Mouse (Mus musculus): ENCODE measurements around the gene Gm20708. TPM values are rescaled to one million over a fixed set of nuclear protein-coding genes. Genes with fewer than 3 reads are reported as not detected.
A peak's percentile ranks its signal among the peaks of the same experiment; 100 is the strongest.

Gm20708 gene
- total RNA-seq (2014; fragmentation: Nextera tagmentation) (0.45 and 7.0 TPM in 2 replicates), total RNA-seq (2017) (3.5 TPM in 1 of 2 replicates, not detected in the other)

DNA sequence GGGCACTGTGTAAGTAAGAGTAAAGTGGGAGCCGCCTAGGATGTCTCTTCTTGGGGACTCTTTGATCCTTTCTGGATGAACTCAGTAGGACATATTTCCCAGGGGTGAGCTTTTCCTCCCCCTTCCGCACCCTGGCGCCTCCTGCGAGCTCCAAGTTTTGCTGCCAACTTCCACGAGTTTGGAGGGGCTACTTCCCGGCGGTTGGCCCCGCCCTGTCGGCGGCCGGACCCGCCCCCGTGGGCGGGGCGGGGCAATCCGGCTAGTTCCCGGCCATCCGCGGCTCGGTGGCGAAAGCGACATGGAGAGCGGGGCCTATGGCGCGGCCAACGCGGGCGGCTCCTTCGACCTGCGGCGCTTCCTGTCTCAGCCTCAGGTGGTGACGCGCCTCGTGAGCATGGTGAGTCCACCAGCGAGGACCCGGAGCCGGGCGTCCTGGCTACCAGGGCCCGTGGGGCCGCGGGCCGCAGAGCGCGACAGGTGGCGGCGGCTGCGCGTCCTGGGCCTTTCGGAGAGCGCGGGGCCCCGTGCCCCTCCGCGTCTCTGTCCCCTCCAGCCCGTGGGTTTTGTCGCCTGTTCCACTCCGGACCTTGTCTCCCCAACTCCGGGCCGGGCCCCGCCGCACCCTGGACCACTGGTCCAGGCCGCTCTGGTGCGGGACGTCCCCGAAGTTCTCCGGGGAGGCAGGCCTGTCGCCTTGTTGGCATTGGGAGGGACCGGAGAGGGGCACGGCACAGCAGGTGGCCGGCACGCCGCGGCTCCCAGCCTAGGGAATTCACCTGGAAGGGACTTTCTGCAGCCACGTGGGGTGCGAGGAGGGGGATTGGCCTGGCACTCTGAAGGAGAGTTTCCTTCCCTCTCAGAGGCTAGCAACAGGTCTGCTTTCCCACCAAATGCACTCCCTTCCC, at the start of gene Gm20708, which contains the start of gene Syngr2:
Gm20708 (plus strand) TSS at position 262 of the 905 bp plus-strand sequence.
Syngr2 (plus strand) TSS at position 262 of the 905 bp plus-strand sequence.
- peak; percentile 42; the same call in 1 of the 2 replicates for ATAC-seq (replicated peaks; ENCODE audit: low FRiP score, low TSS enrichment, poor library complexity, severe bottlenecking)

DNA sequence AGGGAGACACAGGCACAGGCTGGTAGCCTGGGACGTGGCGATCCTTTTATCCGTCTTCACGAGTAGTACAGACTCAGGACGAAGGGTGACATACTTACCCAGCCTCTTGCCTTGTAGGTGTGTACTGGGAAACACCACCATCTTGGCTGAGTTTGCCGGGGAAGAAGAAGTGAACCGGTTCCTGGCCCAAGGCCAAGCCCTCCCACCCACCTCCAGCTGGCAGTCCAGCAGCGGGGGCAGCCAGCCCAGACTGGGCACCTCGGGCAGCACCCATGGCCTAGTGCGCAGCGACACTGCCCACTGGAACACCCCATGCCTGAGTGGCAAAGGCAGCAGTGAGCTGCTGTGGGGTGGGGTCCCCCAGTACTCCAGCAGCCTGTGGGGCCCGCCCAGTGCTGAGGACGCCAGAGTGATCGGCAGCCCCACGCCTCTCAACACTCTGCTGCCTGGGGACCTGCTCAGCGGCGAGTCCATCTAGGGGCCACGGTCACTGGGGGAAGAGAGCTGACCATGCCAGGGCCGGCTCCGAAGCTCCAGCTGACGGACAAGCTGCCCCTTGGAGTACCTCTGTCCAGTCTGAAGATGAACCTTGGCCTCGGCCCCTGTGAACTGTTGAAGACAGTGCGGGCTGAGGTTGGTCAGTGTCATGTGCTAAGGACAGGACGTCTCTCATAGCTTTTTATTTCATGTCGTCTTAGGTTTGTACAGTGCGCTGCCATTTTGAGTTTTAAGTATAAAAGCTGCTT, 48.9 kb upstream of the Gm20708 start:
- no peak for ATAC-seq (replicated peaks; ENCODE audit: low FRiP score, low TSS enrichment, poor library complexity, severe bottlenecking)

DNA sequence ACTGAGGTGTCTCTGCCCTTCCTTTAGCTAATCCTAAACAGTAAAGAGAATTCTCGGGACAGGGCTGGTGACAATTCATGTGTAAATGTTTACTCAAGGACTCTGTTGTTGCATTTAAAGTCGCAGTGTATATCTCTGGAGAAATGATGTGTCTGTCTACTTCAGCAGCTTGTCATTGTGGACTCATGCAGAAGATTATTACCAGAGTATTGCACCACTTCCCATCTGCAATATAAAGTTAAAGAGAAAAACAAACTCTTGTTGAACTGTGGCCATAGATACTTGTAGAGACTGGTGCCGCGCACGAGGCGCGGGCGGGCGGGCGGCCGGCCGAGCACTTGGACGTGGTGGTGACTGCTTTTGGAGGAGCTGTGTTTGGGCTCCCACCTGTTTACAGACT, 47.7 kb upstream of the Gm20708 start:
- no peak for ATAC-seq (replicated peaks; ENCODE audit: low FRiP score, low TSS enrichment, poor library complexity, severe bottlenecking)

DNA sequence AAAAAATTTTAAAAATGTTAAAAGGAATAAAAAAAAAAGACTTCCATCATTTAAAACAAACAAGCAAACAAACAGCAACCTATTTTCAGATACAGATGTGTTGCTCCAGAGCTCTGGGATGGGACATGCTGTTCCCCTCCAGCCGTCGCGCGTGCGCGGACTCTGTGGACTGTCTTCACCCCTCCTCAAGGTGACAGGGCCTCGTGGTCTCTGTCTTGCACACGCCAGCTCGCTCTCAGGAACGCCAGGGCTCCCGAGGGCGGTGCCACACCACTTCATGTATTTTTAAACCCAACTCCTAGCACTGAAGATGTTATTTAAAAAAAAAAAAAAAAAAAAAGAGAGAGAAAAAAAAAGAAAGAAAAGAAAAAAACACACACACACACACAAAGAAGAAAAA, 47.2 kb upstream of the Gm20708 start:
- no peak for ATAC-seq (replicated peaks; ENCODE audit: low FRiP score, low TSS enrichment, poor library complexity, severe bottlenecking)

DNA sequence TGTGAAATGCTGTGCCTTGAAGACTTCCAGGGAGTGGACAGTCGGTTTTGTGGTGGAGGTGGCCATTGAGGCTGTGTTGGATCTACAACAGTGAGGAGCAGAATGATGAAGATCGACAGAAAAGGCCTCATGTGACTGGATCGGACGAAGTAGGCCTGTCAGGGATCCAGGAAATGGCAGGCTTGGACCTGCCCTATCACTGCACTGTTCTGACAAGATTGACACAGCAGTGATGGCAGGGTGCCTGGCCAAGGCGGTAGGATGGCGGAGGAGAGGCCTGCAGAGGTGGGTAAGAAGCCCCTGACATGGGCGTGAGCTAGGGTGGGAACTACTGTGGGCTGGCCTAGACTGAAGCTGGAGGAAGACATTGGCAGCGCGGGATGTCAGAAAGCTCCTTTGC, 45.1 kb upstream of the Gm20708 start:
- no peak for ATAC-seq (replicated peaks; ENCODE audit: low FRiP score, low TSS enrichment, poor library complexity, severe bottlenecking)

DNA sequence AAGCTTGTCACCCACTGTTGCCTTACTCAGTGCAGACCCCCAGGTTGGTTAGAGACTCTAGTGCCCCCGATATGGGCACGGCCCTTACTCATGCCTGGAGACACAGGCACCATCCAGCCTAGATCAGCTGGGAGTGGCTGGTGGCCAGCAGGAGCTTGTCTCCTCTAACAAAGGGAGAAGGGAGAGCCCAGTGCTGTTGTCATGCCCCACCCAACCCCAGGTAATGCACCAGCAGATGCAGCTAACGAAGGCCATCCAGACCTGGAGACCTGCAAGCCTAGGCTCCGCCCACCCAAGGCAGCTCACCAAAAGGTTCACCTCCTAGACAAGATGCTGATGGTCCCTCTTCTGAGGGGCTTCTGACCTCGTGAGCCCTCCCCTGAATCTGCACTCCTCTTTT, 44.1 kb upstream of the Gm20708 start:
- ATAC-seq (replicated peaks; ENCODE audit: low FRiP score, low TSS enrichment, poor library complexity, severe bottlenecking) = no peak

DNA sequence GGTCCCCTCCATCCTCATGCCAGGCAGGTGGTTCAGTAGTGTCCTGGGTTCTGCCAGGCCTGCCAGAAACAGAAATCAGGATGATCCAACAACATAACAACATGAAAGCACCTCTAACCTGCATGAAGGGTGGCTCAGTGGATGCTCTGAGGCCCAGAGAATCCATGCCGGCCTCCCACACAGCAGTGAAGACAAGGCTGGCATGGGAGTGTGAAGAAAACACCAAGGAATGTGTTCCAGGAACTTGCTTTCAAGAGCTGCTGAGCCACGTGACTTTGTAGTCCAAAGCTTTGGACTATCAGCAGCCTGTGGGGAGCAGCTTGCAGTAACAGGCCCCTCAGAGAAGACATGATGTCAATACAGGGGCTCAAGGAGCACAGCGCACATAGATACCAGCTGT, 43.2 kb upstream of the Gm20708 start:
- ATAC-seq (replicated peaks; ENCODE audit: low FRiP score, low TSS enrichment, poor library complexity, severe bottlenecking) = no peak

DNA sequence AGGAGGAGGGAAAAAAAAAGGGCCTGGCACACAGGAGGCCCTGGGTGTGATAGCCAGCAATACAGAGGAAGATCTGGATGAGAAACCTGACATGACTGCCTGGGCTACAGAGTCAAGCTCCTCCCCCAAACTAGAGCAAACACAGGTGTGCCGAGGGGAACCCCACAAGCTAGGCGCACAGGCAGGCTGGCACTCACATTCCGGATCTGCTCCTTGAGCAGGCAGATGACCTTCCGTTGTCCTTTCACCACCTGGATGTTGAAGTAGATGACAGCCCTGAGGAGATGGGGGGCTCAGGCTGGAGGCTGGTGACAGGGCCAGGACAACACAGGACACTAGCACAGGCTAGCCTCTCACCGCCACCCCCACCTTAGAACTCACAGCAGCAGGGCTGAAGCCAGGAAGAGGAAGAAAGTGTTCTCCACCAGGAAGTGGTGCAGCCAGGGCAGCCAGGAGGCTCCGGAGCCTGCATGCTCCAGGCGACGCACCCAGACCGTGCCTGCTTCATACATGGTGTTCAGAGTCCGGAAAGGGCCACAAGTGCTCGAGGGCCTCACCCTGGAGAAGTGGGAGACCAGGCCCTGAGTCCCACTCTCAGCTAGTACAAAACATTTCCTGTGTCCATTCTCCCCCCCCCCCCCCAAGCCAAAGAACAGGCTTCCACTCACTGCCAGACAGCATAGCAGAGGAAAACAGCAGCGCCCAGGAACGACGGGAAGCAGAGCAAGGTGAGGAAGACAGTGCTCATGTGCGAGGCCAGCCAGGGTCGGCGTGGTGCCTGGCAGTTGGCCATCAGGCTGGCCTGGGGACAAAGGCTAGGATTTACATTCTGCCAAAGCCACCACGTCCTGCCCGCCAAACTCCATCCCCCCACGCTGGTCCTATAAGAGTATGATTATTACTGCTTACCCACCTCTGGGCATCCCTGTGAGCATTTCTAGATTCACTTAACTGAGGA, 40.5 kb upstream of the Gm20708 start:
- no peak for ATAC-seq (replicated peaks; ENCODE audit: low FRiP score, low TSS enrichment, poor library complexity, severe bottlenecking)

DNA sequence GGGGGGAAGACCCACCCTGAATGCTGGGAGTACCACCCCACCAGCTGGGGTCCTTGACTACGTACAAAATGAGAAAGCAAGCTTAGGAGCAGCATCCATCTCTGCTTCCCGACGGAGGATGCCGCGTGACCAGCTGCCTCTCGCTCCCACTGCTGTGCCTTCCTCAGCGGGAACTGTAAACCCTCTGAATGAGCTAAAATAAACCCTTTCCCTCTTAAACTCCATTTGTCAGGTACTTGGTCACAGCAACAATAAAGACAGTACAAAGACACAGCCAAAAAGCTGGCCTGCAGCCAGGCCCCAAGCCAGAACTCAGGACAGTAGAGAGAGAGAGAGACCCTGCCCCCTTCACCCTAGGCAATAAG, 39.8 kb upstream of the Gm20708 start:
- ATAC-seq (replicated peaks; ENCODE audit: low FRiP score, low TSS enrichment, poor library complexity, severe bottlenecking) = no peak

DNA sequence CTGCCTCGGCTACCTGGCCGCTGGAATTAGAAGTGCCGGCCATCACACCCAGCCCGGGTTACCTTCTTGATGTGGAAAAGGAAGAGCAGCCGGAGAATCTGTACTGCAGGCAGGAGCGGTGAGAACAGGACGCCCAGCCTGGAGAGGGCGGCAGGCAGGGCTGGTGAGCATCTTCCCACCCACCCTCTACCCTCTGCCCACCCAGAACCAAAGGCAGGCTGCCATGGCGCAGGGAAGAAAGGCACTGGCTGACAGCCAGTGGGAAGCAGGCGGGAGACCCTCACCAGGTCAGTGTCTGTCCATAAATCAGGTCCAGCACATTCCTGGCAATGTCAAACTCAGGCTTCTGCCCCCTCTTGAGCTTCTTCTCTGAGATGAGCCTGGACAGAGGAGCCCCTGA, 39.1 kb upstream of the Gm20708 start:
- no peak for ATAC-seq (replicated peaks; ENCODE audit: low FRiP score, low TSS enrichment, poor library complexity, severe bottlenecking)

DNA sequence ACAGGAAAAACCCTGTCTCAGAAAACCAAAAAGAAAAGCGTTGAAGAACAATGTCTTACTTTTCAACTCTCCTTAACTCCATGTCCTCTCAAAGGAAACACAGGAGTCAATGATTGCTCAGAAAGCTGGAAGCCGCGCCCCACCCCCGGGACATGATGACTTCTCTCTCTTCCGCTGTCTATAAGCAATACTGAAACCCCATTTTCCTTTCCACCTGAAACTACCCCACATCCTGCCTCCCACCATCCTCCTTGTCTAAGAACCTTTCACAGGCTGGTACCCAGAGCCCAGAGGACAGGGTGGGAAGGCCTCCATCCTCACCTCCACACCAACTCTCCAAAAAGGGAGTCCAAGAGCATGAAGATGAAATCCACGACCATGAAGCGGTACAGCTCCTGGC, 37.1 kb upstream of the Gm20708 start:
- ATAC-seq (replicated peaks; ENCODE audit: low FRiP score, low TSS enrichment, poor library complexity, severe bottlenecking) = no peak

DNA sequence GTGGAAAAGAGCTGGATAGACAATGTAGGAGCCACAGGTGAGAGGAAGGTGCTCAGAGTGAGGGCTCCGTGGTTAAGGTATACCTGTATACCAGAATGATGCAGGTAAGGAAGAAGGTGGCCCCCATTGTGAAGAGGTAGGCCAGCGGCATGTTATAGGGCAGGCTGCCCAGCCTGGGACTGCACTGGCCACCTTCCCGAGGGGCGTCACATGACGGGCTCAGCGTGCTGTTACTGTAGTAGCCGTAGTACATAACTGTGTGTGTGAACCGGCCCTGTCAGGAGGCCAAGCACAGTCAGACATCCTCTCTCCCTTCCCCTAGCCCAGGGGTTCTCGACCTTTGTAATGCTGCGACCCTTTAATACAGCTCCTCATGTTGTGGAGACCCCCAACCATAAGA, 34.5 kb upstream of the Gm20708 start:
- ATAC-seq (replicated peaks; ENCODE audit: low FRiP score, low TSS enrichment, poor library complexity, severe bottlenecking) = no peak

DNA sequence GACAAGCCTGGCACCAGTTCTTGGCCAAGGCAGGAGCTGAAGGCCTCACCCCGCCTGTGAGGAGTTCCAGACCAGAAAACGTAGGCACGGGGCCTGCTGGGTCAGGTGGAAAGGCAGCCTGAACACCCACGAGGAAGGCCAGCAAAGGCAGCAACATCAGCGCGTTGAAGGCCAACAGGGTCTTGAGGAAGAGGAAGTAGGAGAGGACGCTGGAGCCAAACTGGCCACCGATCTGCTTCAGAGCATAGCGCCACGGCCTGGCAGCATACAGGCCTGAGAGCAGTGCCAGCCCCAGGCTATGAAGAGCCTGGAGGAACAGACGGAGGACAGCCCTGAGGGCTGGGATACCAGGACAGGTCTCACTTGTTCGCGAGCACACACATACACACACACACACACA, 33.9 kb upstream of the Gm20708 start:
- no peak for ATAC-seq (replicated peaks; ENCODE audit: low FRiP score, low TSS enrichment, poor library complexity, severe bottlenecking)

DNA sequence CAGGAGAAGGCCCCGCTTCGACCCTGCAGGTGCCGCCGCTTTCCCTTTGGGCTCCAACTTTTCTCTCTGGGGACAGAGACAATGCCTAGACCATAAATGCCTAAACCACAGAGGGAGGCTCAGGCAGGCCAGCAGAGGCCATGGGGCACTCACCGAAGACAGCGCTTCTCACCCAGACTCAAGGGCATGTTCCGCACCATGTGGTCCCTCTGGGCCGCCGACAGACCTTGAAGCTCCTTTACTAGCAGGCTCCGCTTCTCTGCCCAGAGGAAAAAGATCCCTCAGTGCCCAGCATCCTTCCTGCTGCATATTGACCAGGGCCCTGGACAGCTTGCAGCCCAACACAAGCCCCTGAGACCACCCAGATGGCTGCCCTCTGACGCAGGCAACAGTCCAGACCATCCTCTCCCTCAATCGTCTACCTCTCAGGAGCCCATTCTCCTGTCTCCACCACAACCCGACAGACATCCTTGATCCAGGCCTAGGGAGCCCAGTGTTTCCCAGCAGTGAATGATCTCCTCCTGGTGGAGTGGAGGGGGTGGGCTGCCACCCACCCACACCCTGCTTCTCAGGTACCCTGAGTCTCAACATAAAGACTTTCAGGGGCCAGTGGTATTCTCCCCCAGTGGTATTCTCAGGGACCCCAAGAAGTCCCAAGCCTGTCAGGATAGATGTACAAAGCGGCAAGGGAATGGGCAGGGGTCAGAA, 33.2 kb upstream of the Gm20708 start:
- no peak for ATAC-seq (replicated peaks; ENCODE audit: low FRiP score, low TSS enrichment, poor library complexity, severe bottlenecking)

DNA sequence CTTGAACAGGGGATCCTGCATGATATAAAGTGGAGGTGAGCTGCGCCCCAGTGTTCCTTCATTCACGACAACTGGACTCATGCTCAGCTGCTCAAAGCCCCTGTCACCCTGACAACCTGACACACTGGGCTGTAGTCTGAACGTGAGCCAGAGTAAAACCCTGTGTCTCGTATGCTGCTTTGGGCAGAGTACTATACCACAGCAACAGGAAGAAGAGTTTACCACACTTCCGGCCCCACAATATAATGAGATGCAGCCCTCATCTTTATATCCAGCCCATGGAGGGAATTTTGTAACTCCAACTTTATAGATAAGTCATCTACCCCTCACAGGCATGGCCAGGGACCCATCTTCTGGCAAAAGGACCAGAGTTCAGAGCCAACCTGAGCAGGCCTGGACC, 32.4 kb upstream of the Gm20708 start:
- ATAC-seq (replicated peaks; ENCODE audit: low FRiP score, low TSS enrichment, poor library complexity, severe bottlenecking) = no peak

DNA sequence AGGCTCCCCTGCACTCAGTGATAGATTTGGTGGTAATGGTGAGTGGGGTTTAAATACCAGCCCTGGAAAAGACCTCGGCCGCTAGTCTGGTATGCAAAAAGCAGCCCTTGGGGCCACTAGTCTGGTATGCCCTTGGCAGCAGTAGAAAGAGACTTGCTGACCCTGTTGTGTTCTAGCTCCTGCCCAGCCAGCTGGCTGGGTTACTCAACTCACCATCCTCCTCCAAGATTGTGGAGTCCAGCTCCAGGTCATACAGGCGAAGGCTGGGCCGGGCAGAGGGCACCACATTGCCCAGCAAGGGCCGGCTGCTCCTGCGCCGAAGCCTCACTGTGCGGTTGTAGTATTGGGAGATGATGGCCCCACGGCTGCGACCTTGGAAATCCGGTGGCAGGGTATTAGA, 31.4 kb upstream of the Gm20708 start:
- no peak for ATAC-seq (replicated peaks; ENCODE audit: low FRiP score, low TSS enrichment, poor library complexity, severe bottlenecking)

DNA sequence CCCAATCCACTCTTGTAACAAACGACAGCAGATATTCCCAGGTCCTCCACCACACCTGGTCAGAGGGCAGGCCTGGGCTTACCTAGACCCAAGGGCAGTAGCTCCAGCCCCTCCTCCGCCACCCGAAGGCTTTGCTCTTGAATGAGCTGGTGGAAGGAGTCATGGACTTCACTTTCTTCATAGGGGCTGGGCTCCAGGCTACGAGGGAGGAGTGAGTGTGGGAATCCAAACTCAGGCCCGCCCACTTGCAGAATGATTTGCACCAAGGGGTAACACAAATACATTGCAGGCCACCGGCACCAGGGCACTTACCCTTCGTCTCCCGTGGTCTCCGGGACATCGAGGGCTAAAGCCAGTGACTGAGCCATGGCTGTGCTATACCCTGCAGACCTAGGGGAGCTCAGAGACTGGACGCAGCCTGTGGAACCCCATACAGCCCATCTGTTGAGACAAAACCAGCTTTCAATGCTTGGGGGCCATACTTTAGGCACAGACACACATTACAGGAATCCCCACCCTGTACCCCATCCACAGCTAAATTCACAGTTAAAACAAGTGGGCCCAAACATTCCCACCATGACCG, 30.5 kb upstream of the Gm20708 start:
- no peak for ATAC-seq (replicated peaks; ENCODE audit: low FRiP score, low TSS enrichment, poor library complexity, severe bottlenecking)

DNA sequence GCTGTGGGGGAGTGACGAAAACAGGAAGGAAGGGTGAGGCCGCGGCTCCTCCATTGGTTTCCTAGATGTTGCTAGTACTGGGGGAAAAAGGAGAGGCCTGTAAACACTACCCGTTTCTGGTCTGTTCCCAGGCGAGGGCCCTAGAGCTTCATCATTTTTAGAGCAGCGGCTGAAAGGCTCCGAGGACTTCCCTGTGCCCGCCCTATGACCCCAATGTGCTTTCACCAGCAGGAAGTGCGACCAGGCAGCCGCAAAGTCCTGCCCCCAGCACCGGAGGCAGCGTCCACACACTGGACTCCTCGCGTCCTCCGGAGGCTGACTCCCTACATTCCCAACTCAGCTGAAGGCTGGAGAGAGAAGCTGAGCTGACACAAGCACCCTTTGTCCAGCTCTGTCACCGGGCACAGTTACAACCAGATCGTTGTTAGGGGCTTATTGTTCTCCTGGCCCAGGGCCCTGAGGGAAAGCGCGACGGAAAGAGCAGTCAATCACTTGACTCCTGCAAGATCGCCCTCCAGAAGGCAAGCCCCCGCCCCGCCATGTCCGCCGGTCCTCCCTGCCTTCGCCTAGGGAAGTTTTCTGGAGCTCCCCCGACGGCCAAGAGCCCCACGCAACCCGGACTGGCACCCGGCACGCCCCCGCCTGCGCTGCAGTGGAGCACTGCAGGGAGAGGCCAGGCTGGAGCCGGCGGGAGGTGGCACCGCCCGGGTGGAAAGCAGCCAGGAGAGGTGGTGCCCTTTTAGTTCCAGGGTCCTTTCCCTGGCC, 29.9 kb upstream of the Gm20708 start:
- peak; percentile 38 for ATAC-seq (replicated peaks; ENCODE audit: low FRiP score, low TSS enrichment, poor library complexity, severe bottlenecking)

Measured in megakaryocyte-erythroid progenitor cell, adult 5-6 weeks (primary cell).